Mouse (Mus musculus): ENCODE results near the gene Ephb1. TPM values are rescaled to one million over a fixed set of nuclear protein-coding genes. Genes with fewer than 3 reads are reported as not detected.

Gene Ephb1
- 3.3 and 3.7 TPM in 2 replicates for total RNA-seq (2021)
- long read RNA-seq, experiment 1, full-length matches to known transcripts = 1 of 2 reads
- long read RNA-seq, experiment 1, partial matches to known transcripts = 1 of 2 reads
- long read RNA-seq, experiment 1, other reads (novel, unspliced or antisense) = 0 of 2 reads
- long read RNA-seq, experiment 2 = 0 reads

GRCm38 (mm10) chr9:102354561-102354973, at the start of gene Ephb1:
TSS of gene Ephb1 (minus strand) at chr9:102354693.
- DNase-seq = peak; percentile 83

- DNase-seq = peak; percentile 27
Measured at GRCm38 (mm10) chr9:102403086-102404021, 48.9 kb upstream of the Ephb1 start.

- DNase-seq = no peak
Measured at GRCm38 (mm10) chr9:102402671-102403070, 48.2 kb upstream of the Ephb1 start.

- no peak for DNase-seq
Measured at GRCm38 (mm10) chr9:102388266-102388665, 33.8 kb upstream of the Ephb1 start.

GRCm38 (mm10) chr9:102386816-102387215, 32.3 kb upstream of the Ephb1 start:
- no peak for DNase-seq

GRCm38 (mm10) chr9:102380235-102380634, 25.7 kb upstream of the Ephb1 start:
- DNase-seq = no peak

GRCm38 (mm10) chr9:102374661-102375060, 20.2 kb upstream of the Ephb1 start:
- no peak for DNase-seq

- DNase-seq = no peak
Measured at GRCm38 (mm10) chr9:102373886-102374285, 19.4 kb upstream of the Ephb1 start.

- no peak for DNase-seq
Measured at GRCm38 (mm10) chr9:102371936-102372335, 17.4 kb upstream of the Ephb1 start.

- DNase-seq = no peak
Measured at GRCm38 (mm10) chr9:102371036-102371770, 16.7 kb upstream of the Ephb1 start.

GRCm38 (mm10) chr9:102370141-102370540, 15.6 kb upstream of the Ephb1 start:
- no peak for DNase-seq

GRCm38 (mm10) chr9:102369141-102369540, 14.6 kb upstream of the Ephb1 start:
- DNase-seq = no peak

- no peak for DNase-seq
Measured at GRCm38 (mm10) chr9:102367796-102368195, 13.3 kb upstream of the Ephb1 start.

GRCm38 (mm10) chr9:102365536-102365935, 11.0 kb upstream of the Ephb1 start:
- DNase-seq = no peak

GRCm38 (mm10) chr9:102359311-102359710, 4.8 kb upstream of the Ephb1 start:
- DNase-seq = no peak

- no peak for DNase-seq
Measured at GRCm38 (mm10) chr9:102358711-102359110, 4.2 kb upstream of the Ephb1 start.

- no peak for DNase-seq
Measured at GRCm38 (mm10) chr9:102358011-102358410, 3.5 kb upstream of the Ephb1 start.

GRCm38 (mm10) chr9:102356516-102356915, 2.0 kb upstream of the Ephb1 start:
- DNase-seq = no peak

GRCm38 (mm10) chr9:102355726-102356125, 1.2 kb upstream of the Ephb1 start:
- DNase-seq = no peak

GRCm38 (mm10) chr9:102353636-102354491, 629 bp downstream of the Ephb1 start:
- DNase-seq = peak; percentile 37

GRCm38 (mm10) chr9:102353056-102353635, 1.3 kb downstream of the Ephb1 start:
- DNase-seq = no peak

All from adrenal gland, postnatal 14 days (tissue).